Mouse (Mus musculus): ENCODE measurements around the gene Tmem94. TPM values are rescaled to one million over a fixed set of nuclear protein-coding genes. Genes with fewer than 3 reads are reported as not detected.

Tmem94 gene
- polyA plus RNA-seq (2012; rRNA removed) = 9.0 and 10.3 TPM in 2 replicates

DNA sequence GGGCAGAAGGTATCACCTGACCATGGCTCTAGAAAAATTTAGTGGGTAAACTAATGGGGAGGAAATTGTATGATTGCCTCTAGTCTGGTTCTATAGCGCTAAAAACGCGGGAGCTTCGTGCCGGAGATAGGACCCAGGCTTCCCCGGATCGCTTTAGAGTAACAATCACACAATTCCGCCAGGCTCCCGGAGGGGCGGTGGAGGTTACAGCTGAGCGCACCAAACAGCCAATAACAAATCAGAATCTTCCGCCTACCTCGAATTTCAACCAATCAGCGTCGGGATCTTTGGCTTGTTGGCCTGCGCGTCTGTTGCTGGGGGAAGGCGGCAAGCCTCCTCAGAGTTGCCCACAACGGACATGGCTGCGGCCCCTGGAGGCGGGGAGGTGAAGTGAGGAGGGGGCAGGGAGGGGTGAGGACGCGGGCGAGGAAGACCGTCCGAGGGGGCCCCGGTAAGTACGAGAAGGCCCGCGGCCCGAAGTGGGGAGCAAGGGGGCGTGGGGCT, at the start of gene Tmem94:
Gene Tmem94 (plus strand): TSS at position 331 of the 504 bp plus-strand sequence.

DNA sequence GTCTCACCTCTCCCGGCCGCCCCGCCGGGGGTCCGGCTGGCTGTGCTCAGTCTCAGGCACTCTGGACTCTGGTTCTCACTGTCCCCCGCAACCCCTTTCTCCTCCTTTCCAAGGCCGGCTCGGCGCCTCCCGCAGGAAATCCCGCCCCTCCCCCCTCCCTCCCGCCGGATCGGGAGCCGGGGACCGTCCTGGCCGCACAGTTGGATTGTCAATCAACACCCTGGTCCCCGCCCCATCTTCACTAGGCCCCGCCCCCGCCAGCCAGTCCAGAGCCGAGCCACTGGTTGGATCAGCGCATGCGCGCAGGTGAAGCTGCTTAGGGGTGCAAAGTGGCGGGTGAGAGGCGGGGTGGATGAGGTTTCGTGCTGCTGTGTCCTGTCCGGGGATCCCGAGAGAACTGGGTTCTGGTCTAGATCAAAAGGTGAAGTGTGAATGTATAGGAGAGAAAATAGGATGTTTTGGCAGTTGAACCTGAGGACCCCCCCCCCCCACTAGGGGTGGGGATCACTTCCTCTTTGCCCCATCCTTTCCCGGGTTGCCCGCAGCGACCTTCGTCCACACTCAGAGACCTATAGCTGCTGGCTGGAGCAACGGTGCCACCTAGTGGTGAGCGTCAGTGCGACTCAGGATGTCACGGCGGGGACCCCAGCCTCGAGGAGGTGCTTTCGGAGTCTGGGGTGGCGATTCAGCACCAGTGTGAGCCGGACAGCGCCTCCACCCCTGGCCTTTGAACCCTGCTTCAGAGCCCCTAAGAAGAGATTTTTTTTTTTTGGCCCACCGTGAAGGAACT, 48.5 kb downstream of the Tmem94 start, which contains the start of gene Caskin2:
Gene Caskin2 (minus strand): TSS at position 133 of the 790 bp plus-strand sequence.

DNA sequence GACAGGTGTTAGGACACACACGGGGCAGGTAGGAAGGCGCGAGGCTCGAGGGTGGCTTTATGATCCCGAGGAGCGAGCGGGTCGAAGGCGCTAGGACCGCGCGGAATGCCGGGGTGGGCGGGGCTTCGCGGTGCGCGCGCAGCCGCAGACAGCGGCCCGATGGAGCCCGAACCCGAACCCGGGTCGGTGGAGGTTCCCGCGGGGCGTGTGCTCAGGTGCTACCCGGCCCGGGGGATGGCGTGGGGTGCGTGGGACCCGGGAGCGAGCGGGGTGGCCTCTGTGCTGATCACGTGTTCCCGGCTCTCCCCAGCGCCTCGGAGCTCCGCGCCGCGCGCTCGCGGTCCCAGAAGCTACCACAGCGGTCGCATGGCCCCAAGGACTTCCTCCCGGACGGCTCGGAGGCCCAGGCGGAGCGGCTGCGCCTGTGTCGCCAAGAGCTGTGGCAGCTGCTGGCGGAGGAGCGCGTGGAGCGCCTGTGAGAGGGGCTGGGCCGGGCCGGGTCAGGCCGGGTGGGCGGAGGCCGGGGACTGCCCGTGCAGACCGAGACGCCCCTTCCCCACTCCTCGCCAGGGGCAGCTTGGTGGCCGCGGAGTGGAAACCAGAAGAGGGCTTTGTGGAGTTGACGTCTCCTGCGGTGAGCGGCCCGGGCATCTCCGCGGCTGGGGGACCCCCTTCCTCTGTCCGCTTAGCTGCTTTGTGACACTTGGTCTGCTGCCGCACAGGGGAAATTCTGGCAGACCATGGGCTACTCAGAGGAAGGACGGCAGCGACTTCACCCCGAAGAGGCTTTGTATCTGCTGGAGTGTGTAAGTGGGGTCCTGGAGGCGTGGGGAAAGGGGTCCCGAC, 49.6 kb downstream of the Tmem94 start, which contains the start of gene Tsen54:
Gene Tsen54 (plus strand): TSS at position 120 of the 846 bp plus-strand sequence.

GRCm38 (mm10) chr11:115823774-115824740, 58.8 kb downstream of the Tmem94 start, which contains the start of gene Llgl2:
Llgl2 (plus strand) TSS chr11:115824049.

Other genes starting within 250 kb of the Tmem94 start
- 206 and 228 TPM in 2 replicates for gene Sumo2, start 229.2 kb upstream of the Tmem94 start, polyA plus RNA-seq (2012; rRNA removed)
- gene Nup85, start 201.0 kb upstream of the Tmem94 start, polyA plus RNA-seq (2012; rRNA removed) = 103 and 121 TPM in 2 replicates
- gene Mrps7, start 161.5 kb upstream of the Tmem94 start, polyA plus RNA-seq (2012; rRNA removed) = 23.4 and 26.4 TPM in 2 replicates
- 8.0 and 9.9 TPM in 2 replicates for gene Gga3, start 161.4 kb upstream of the Tmem94 start, polyA plus RNA-seq (2012; rRNA removed)
- 23.5 and 27.8 TPM in 2 replicates for gene Mif4gd, start 152.5 kb upstream of the Tmem94 start, polyA plus RNA-seq (2012; rRNA removed)
- 9.3 and 9.9 TPM in 2 replicates for gene Slc25a19, start 137.1 kb upstream of the Tmem94 start, polyA plus RNA-seq (2012; rRNA removed)
- gene Grb2, start 56.8 kb upstream of the Tmem94 start, polyA plus RNA-seq (2012; rRNA removed) = 21.8 and 24.1 TPM in 2 replicates
- 6.1 and 7.1 TPM in 2 replicates for gene Caskin2, start 48.2 kb downstream of the Tmem94 start, polyA plus RNA-seq (2012; rRNA removed)
- gene Tsen54, start 49.3 kb downstream of the Tmem94 start, polyA plus RNA-seq (2012; rRNA removed) = 11.0 and 12.6 TPM in 2 replicates
- 9.6 and 10.2 TPM in 2 replicates for gene Llgl2, start 58.6 kb downstream of the Tmem94 start, polyA plus RNA-seq (2012; rRNA removed)
- gene Myo15b, start 93.0 kb downstream of the Tmem94 start, polyA plus RNA-seq (2012; rRNA removed) = 0.27 and 0.48 TPM in 2 replicates
- 21.1 and 25.1 TPM in 2 replicates for gene Smim5, start 134.5 kb downstream of the Tmem94 start, polyA plus RNA-seq (2012; rRNA removed)
- 1.4 and 2.2 TPM in 2 replicates for gene Smim6, start 146.6 kb downstream of the Tmem94 start, polyA plus RNA-seq (2012; rRNA removed)
- gene Sap30bp, start 167.8 kb downstream of the Tmem94 start, polyA plus RNA-seq (2012; rRNA removed) = 25.8 and 29.5 TPM in 2 replicates
- gene Recql5, start 168.0 kb downstream of the Tmem94 start, polyA plus RNA-seq (2012; rRNA removed) = 6.3 and 7.7 TPM in 2 replicates
- gene Itgb4, start 209.3 kb downstream of the Tmem94 start, polyA plus RNA-seq (2012; rRNA removed) = 0.09 and 0.11 TPM in 2 replicates
- gene Galk1, start 247.3 kb downstream of the Tmem94 start, polyA plus RNA-seq (2012; rRNA removed) = 50.4 and 60.3 TPM in 2 replicates

Measured in liver, embryonic 14 days (tissue).